Mouse (Mus musculus) gastrocnemius, adult 2 months (tissue): ENCODE data around the gene Gm12845. TPM values are rescaled to one million over a fixed set of nuclear protein-coding genes. Genes with fewer than 3 reads are reported as not detected.
"Not testable (repeated sequence)": the region's sequence is repeated elsewhere in the genome, so short reads cannot be mapped to it uniquely, and the experiment has no call there.

Source experiments
- DNase-seq: peaks from one replicate; pipeline ENCODE4 v3.0.0; 2022
- H3K27ac ChIP-seq: fragments of 200-600 bp; 2 replicates; pipeline ENCODE4 v1.8.1; 2022; ENCODE audit warnings: mild to moderate bottlenecking
- H3K4me3 ChIP-seq: fragments of 200-600 bp; 2 replicates; pipeline ENCODE4 v1.8.1; 2022; ENCODE audit warnings: mild to moderate bottlenecking, moderate library complexity
- CTCF ChIP-seq: fragments of 200-600 bp; IDR thresholded peaks from 2 replicates; pipeline ENCODE4 v1.8.1; 2022; ENCODE audit warnings: antibody characterized with exemption, mild to moderate bottlenecking, moderate library complexity
- intact Hi-C: fragments of 180-260 bp; cut with DNase I; formaldehyde crosslinking; loops from one replicate; pipeline ENCODE4 v1.15.1; 2025
- total RNA-seq, 2 experiments: library from RNA; stranded (reverse); gene quantifications; 2 replicates each; pipeline ENCODE4 v1.2.3; 2021

Gm12845 gene
- total RNA-seq, 2 experiments from 2014 or later: not detected

DNA sequence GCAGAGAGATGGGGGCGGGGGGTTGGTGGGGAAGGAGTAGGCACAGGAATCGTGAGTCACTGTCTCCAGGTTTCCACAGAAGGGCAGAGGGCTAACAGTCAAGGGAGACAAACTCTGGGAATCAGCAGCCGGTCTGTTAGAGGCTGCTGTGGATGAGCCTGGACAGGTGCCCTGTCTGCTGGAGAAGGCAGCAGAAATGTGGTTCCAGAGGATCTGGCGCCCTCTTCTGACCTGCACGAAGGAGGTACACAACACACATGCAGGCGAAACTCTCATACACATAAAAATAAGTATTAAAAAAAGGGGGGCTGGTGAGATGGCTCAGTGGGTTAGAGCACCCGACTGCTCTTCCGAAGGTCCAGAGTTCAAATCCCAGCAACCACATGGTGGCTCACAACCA lies 13.3 kb downstream of the Gm12845 start:
- intact Hi-C loops: no loop called here
- Histone ChIP-seq H3K4me3 (no peak overlapping the region), H3K27ac (no peak overlapping the region)
- TF ChIP-seq CTCF: peak; percentile 17; the same call in 1 of the 2 replicates
- DNase-seq: peak; percentile 18

DNA sequence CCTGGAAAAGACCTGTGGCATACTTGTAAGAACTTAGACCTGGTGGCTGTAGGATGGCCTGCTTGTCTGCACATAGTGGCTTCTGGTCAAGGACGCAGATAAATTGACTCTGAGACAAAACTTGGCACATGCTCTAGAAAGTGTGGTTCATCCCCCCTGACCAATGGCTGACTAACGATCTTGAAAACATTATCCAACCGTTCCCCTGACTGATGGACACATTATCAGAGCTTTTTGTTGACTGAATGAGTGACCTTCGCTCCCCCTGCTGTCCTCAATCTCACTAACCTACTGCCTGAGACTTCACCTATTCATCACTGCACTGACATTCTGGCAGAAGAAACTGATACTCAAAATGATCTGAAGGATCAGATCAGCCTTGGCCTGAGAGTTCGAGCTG lies 28.3 kb downstream of the Gm12845 start:
- intact Hi-C loops, H3K27ac ChIP-seq, DNase-seq, H3K4me3 ChIP-seq: not testable (repeated sequence)

DNA sequence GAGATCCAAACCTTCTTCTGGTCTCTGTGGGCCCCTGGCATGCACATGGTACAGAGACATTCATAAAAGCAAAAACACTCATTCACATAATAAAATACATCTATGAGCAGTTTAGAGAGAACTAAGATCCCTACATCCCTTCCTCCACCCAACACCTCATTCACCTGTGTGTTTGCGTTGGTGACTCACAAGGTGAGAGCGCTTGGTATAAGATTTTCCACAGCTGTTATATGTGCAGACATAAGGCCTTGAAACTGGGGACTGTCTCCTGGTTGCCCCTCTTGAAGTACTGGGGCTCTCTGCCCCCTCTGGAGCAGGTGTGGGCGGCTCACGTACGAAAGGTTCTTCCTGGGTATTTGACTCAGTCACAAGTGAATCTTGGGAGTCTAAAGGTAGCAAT lies 35.9 kb downstream of the Gm12845 start:
- DNase-seq: no peak
- intact Hi-C loops: no loop called here
- Histone ChIP-seq H3K4me3 (no peak overlapping the region), H3K27ac (no peak overlapping the region)
- no peak for TF ChIP-seq CTCF

DNA sequence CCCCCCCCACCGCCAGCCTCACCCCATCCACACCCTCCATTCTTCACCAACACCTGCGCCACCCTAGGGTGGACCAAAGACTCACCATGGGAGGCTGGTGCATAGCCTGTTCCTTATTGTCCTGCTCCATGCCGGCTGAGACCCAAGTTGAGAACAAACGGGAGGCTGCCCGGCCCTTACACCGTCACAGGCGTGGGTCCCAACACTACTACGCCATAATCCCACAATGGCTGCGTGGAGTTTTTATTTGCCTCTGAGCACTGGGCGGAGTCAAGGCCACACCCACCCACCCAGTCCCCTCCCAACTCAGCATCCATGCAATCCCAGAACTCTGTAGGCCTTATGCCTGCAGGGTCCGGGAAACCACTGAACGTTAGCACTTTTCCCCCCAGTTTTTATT lies 41.2 kb downstream of the Gm12845 start, which contains the start of gene Klf17:
Gene Klf17 (minus strand): TSS at position 233 of the 400 bp plus-strand sequence.
- intact Hi-C loops: no loop called here
- no peak for TF ChIP-seq CTCF
- DNase-seq: no peak
- H3K27ac ChIP-seq: no peak within 1 kb of the TSS
- H3K4me3 ChIP-seq: no peak within 1 kb of the TSS

DNA sequence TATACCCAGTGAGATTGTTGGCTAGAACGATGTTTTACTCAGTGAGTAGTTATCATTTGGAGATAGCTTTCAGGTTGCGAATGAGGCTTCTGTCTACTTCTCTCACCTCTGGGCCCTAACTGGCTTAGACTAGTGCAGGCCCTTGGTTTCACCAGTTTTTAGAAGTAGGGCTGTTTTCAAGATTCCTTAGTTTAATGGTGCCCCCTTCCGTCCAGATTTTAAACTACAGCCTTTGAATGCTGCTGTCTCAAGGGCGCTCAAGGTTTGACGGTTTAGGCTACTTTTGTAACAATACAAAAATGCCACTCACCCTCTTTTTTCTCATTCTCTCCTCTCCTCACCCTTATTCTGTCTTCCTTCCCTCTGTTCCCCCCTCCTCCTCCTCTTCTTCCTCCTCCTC lies 46.7 kb downstream of the Gm12845 start:
- no peak overlapping the region for H3K4me3 ChIP-seq
- H3K27ac ChIP-seq: no peak overlapping the region
- peak; percentile 30 for DNase-seq
- peak; percentile 68 for TF ChIP-seq CTCF
- intact Hi-C loops: loop anchor here (1.0 to 10.0 kb wide), 2 partner anchors 66 to 426 kb away; no protein-coding TSS in a partner anchor

DNA sequence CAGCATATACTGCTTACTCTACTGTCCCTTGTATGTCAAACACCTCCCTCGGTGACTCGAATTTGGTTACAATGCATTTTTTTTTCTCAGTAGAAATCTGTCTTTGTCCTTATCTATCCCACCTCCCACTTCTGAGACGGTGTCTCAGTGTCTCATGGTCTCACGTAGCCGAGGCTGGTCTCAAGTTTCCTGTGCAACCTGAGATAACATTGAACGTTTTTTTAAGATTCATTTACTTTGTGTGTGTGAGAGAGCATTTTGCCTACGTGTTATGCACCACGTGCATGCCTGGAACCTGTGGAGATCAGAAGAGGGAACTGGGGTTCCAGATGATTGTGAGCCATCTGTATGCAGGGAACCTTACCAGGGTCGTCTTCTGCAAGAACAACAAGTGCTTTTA lies 48.7 kb downstream of the Gm12845 start:
- Histone ChIP-seq H3K4me3 (no peak overlapping the region), H3K27ac (no peak overlapping the region)
- intact Hi-C loops: loop anchor here (10.0 kb wide), 1 partner anchor 428 kb away; no protein-coding TSS in a partner anchor
- no peak for DNase-seq
- TF ChIP-seq CTCF: no peak

Other genes with a start within 250 kb of the Gm12845 start
- 10 to 100 TPM; 50.2 to 51.4 TPM for gene Rnf220, start 227.4 kb upstream of the Gm12845 start, total RNA-seq
- 100 to 1,000 TPM in 1 of 2 experiments, 10 to 100 TPM in 1; 97.4 to 101 TPM for gene Eri3, start 174.0 kb upstream of the Gm12845 start, total RNA-seq
- 10 to 100 TPM; 15.1 to 17.5 TPM for gene Dmap1, start 42.1 kb upstream of the Gm12845 start, total RNA-seq
- not detected for gene Klf17, start 41.2 kb downstream of the Gm12845 start, total RNA-seq
- 1 to 10 TPM; 5.0 to 7.0 TPM for gene Slc6a9, start 110.1 kb downstream of the Gm12845 start, total RNA-seq
- under 1 TPM in 1 of 2 experiments, not detected in 1; 0.08 TPM for gene Ccdc24, start 148.1 kb downstream of the Gm12845 start, total RNA-seq
- 1 to 10 TPM; 1.4 to 2.2 TPM for gene B4galt2, start 159.1 kb downstream of the Gm12845 start, total RNA-seq
- gene Atp6v0b, start 162.9 kb downstream of the Gm12845 start, total RNA-seq: 10 to 100 TPM; 81.4 to 83.9 TPM
- gene Dph2, start 167.6 kb downstream of the Gm12845 start, total RNA-seq: 1 to 10 TPM; 2.4 to 3.2 TPM
- 100 to 1,000 TPM; 267 to 281 TPM for gene Ipo13, start 190.6 kb downstream of the Gm12845 start, total RNA-seq
- under 1 TPM; 0.25 to 0.46 TPM for gene Artn, start 205.4 kb downstream of the Gm12845 start, total RNA-seq